Mouse (Mus musculus): Measurements from ENCODE around the gene Adcy2. TPM values are rescaled to one million over a fixed set of nuclear protein-coding genes. Genes with fewer than 3 reads are reported as not detected.

Adcy2 gene
- total and polyA plus RNA-seq, 3 experiments: not detected

DNA sequence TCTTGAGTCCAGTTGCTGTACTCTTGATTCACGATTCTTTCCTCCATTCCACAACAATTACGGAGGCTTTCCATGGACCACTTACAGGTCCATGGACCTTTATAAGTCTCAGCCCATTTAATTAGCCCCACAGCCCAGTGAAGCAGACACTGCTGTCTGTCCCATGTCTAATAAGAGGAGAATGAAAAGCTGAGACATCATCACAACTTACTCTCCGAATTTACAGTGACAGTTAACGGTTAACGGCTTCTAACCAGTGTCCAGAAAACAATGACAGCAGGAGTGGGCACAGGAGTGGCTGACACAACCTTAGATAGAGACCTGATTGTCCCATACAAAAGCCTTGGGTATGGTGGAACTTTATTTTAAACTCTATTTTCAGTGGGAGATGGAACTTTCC is 253.9 kb downstream of the Adcy2 start:
- Histone ChIP-seq H3K79me2 (ENCODE audit: control insufficient read depth, insufficient read depth, low read length, poor library complexity) (no peaks in the 10 kb centered on the region), H3K4me3 (ENCODE audit: control insufficient read depth in 1 of 2, insufficient read depth in 1 of 2, low read depth in 2 of 2, low read length in 2 of 2) (no peak overlapping the region), H3K4me1 (ENCODE audit: control insufficient read depth in 1 of 2, insufficient read depth in 2 of 2, low read length in 2 of 2) (no peaks in the 10 kb centered on the region), H3K27ac (ENCODE audit: control insufficient read depth, low read depth, low read length) (no peak overlapping the region), H3K36me3 (ENCODE audit: control insufficient read depth in 1 of 2, insufficient read depth in 2 of 2, low read length in 2 of 2) (no peaks in the 10 kb centered on the region), H3K27me3 (ENCODE audit: control insufficient read depth in 1 of 2, insufficient read depth in 2 of 2, low read length in 2 of 2) (no peaks in the 10 kb centered on the region), H3K9ac (ENCODE audit: control insufficient read depth, low read depth, low read length, poor library complexity, severe bottlenecking) (no peak overlapping the region), H3K9me3 (replicated peaks; ENCODE audit: insufficient read depth, low read length) (no peaks in the 10 kb centered on the region)
- DNase-seq (ENCODE audit: low read depth, low spot score): no peak
- TF ChIP-seq ZMIZ1 (IDR thresholded peaks at IDR 0.05; ENCODE audit: low read depth, low read length) (no peak), SMC3 (IDR thresholded peaks at IDR 0.05; ENCODE audit: low read depth, low read length) (no peak), HCFC1 (IDR thresholded peaks at IDR 0.05; ENCODE audit: low read depth, low read length) (no peak), CHD1 (IDR thresholded peaks at IDR 0.05; ENCODE audit: low read depth, low read length) (no peak), USF1 (IDR thresholded peaks at IDR 0.05; ENCODE audit: low read depth, low read length) (no peak), MYC (IDR thresholded peaks at IDR 0.05; ENCODE audit: low read depth, low read length) (no peak), SIN3A (IDR thresholded peaks at IDR 0.05; ENCODE audit: low read length) (no peak), CTCF (IDR thresholded peaks at IDR 0.05 in 2 of 3, conservative IDR thresholded peaks at IDR 0.05 in 1 of 3; ENCODE audit: control insufficient read depth in 1 of 3, insufficient read depth in 1 of 3, low read depth in 2 of 3, low read length in 3 of 3, poor library complexity in 1 of 3, severe bottlenecking in 1 of 3) (no peak), USF2 (IDR thresholded peaks at IDR 0.05; ENCODE audit: borderline replicate concordance in 1 of 2, insufficient read depth in 1 of 2, low read depth in 1 of 2, low read length in 2 of 2) (no peak), RAD21 (IDR thresholded peaks at IDR 0.05; ENCODE audit: low read depth, low read length) (no peak), KAT2A (conservative IDR thresholded peaks at IDR 0.05; ENCODE audit: low read depth, low read length) (no peak), POLR2AphosphoS5 (IDR thresholded peaks at IDR 0.05; ENCODE audit: borderline replicate concordance, low read depth, low read length) (no peak), ZNF384 (IDR thresholded peaks at IDR 0.05; ENCODE audit: low read depth, low read length) (no peak), TAL1 (IDR thresholded peaks at IDR 0.05; ENCODE audit: low read length) (no peak)

DNA sequence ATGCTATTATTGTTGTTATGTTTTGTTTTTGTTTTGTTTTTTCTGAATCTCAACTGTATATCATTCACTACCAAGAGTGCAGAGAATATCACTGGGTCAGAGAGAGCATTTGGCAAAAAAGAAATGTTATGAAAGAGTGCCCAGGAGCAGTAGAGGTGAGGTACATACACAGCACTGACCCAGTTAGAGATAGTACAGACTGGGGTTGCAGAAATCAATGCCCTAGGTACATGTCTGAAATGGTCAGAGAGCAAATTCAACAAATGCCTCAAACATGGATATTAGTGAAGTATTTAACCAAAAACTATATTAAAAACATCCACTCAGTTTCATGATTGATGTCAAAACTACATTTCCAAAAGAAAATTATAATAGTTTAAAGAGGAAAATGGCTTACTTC is 286.7 kb downstream of the Adcy2 start:
- no peak overlapping the region for H3K27ac ChIP-seq (ENCODE audit: control insufficient read depth, low read depth, low read length)
- no peak overlapping the region for H3K4me3 ChIP-seq (ENCODE audit: control insufficient read depth in 1 of 2, insufficient read depth in 1 of 2, low read depth in 2 of 2, low read length in 2 of 2)
- no peaks in the 10 kb centered on the region for H3K9me3 ChIP-seq (replicated peaks; ENCODE audit: insufficient read depth, low read length)
- no peaks in the 10 kb centered on the region for H3K36me3 ChIP-seq (ENCODE audit: control insufficient read depth in 1 of 2, insufficient read depth in 2 of 2, low read length in 2 of 2)
- TF ChIP-seq BHLHE40 (IDR thresholded peaks at IDR 0.05; ENCODE audit: borderline replicate concordance, low read depth, low read length) (no peak), POLR2A (IDR thresholded peaks at IDR 0.05; ENCODE audit: control insufficient read depth in 1 of 2, insufficient read depth in 1 of 2, low read depth in 1 of 2, low read length in 2 of 2, poor library complexity in 1 of 2) (no peak), ZC3H11A (IDR thresholded peaks at IDR 0.05; ENCODE audit: low read depth, low read length) (no peak), TBP (IDR thresholded peaks at IDR 0.05; ENCODE audit: low read depth, low read length) (no peak)
- H3K4me1 ChIP-seq (ENCODE audit: control insufficient read depth in 1 of 2, insufficient read depth in 2 of 2, low read length in 2 of 2): no peaks in the 10 kb centered on the region
- no peak overlapping the region for H3K9ac ChIP-seq (ENCODE audit: control insufficient read depth, low read depth, low read length, poor library complexity, severe bottlenecking)
- no peaks in the 10 kb centered on the region for H3K79me2 ChIP-seq (ENCODE audit: control insufficient read depth, insufficient read depth, low read length, poor library complexity)
- DNase-seq (ENCODE audit: low read depth, low spot score): no peak
- H3K27me3 ChIP-seq (ENCODE audit: control insufficient read depth in 1 of 2, insufficient read depth in 2 of 2, low read length in 2 of 2): no peaks in the 10 kb centered on the region

Data from MEL (cell line).